Mouse (Mus musculus): ENCODE data around the gene Txnrd2. TPM values are rescaled to one million over a fixed set of nuclear protein-coding genes. Genes with fewer than 3 reads are reported as not detected.

Gene Txnrd2
- total and polyA plus RNA-seq, 3 experiments = 14.6 to 24.1 (median 22.0) TPM

GRCm38 (mm10) chr16:18383045-18383726 is 43.0 kb upstream of the Txnrd2 start:
- peaks cover 4% of the 10 kb centered on the region for H3K27me3 ChIP-seq (replicated peaks)
- H3K36me3 ChIP-seq (replicated peaks in 1 of 2; ENCODE audit: control insufficient read depth in 1 of 2, insufficient read depth in 1 of 2, low read length in 1 of 2) = no peaks in the 10 kb centered on the region
- H3K9me3 ChIP-seq (replicated peaks; ENCODE audit: low read length) = no peaks in the 10 kb centered on the region
- in situ Hi-C loops (cut with MboI; ENCODE audit: low pct_ligation_motif_present, low pct_unique_long_range_greater_than_20kb, low sequenced_read_pairs) = no loop called here
- H3K9ac ChIP-seq (ENCODE audit: insufficient read depth, low read depth) = no peak overlapping the region
- no peak overlapping the region for H3K27ac ChIP-seq (ENCODE audit: insufficient read depth, low read depth)
- no peak overlapping the region for H3K4me2 ChIP-seq (ENCODE audit: insufficient read depth, low read depth, poor library complexity, severe bottlenecking)
- dilution Hi-C loops (cut with MboI; ENCODE audit: extremely low pct_ligation_motif_present, extremely low pct_unique_long_range_greater_than_20kb, low sequenced_read_pairs) = no loop called here
- peaks cover 2 to 5% of the 10 kb centered on the region in 2 experiments; a peak in 1 of 4 replicates for H3K4me1 ChIP-seq (ENCODE audit: control insufficient read depth in 1 of 2, insufficient read depth in 2 of 2)
- DNase-seq (ENCODE audit: extremely low read depth) = no peak
- TF ChIP-seq E2F4 (IDR thresholded peaks at IDR 0.05; ENCODE audit: insufficient replicate concordance, low read depth, low read length) (no peak), BHLHE40 (IDR thresholded peaks at IDR 0.05; ENCODE audit: low read depth, low read length) (no peak), ZNF384 (IDR thresholded peaks at IDR 0.05; ENCODE audit: low read depth, low read length) (no peak), MAFK (IDR thresholded peaks at IDR 0.05; ENCODE audit: insufficient replicate concordance, low read length) (no peak), MAX (IDR thresholded peaks at IDR 0.05; ENCODE audit: low read length) (no peak), GABPA (IDR thresholded peaks at IDR 0.05; ENCODE audit: insufficient replicate concordance, low read depth, low read length) (no peak), MAZ (IDR thresholded peaks at IDR 0.05; ENCODE audit: low read depth, low read length) (no peak)
- H3K4me3 ChIP-seq (replicated peaks in 1 of 3; ENCODE audit: low read depth in 2 of 3, low read length in 2 of 3, poor library complexity in 1 of 3) = no peak overlapping the region
- no peaks in the 10 kb centered on the region for H3K79me2 ChIP-seq (replicated peaks; ENCODE audit: control insufficient read depth, extremely low read depth, insufficient read depth, poor library complexity, severe bottlenecking)

- Histone ChIP-seq H3K4me3 (replicated peaks in 1 of 3; ENCODE audit: low read depth in 2 of 3, low read length in 2 of 3, poor library complexity in 1 of 3) (no peak overlapping the region), H3K79me2 (replicated peaks; ENCODE audit: control insufficient read depth, extremely low read depth, insufficient read depth, poor library complexity, severe bottlenecking) (no peaks in the 10 kb centered on the region), H3K4me2 (ENCODE audit: insufficient read depth, low read depth, poor library complexity, severe bottlenecking) (no peak overlapping the region), H3K4me1 (ENCODE audit: control insufficient read depth in 1 of 2, insufficient read depth in 2 of 2) (peaks cover 2 to 5% of the 10 kb centered on the region in 2 experiments; a peak in 1 of 4 replicates), H3K27me3 (replicated peaks) (peaks cover 4% of the 10 kb centered on the region), H3K9me3 (replicated peaks; ENCODE audit: low read length) (no peaks in the 10 kb centered on the region), H3K36me3 (replicated peaks in 1 of 2; ENCODE audit: control insufficient read depth in 1 of 2, insufficient read depth in 1 of 2, low read length in 1 of 2) (no peaks in the 10 kb centered on the region), H3K9ac (ENCODE audit: insufficient read depth, low read depth) (no peak overlapping the region), H3K27ac (ENCODE audit: insufficient read depth, low read depth) (no peak overlapping the region)
- TF ChIP-seq JUN (IDR thresholded peaks at IDR 0.05; ENCODE audit: insufficient read depth, low read depth, low read length) = no peak
- no peak for TF ChIP-seq KAT2A (IDR thresholded peaks at IDR 0.05; ENCODE audit: insufficient replicate concordance, low read length)
- TF ChIP-seq USF1 (IDR thresholded peaks at IDR 0.05; ENCODE audit: low read depth, low read length) = no peak
- no peak for TF ChIP-seq CHD2 (IDR thresholded peaks at IDR 0.05; ENCODE audit: low read length)
- no peak for TF ChIP-seq JUND (conservative IDR thresholded peaks at IDR 0.05; ENCODE audit: low read depth, low read length)
- no peak for TF ChIP-seq TCF12 (IDR thresholded peaks at IDR 0.05; ENCODE audit: low read depth, low read length)
- no peak for TF ChIP-seq POLR2AphosphoS2 (IDR thresholded peaks at IDR 0.05; ENCODE audit: low read depth, low read length)
- no peak for TF ChIP-seq NELFE (IDR thresholded peaks at IDR 0.05; ENCODE audit: low read depth, low read length)
- no peak for TF ChIP-seq NRF1 (IDR thresholded peaks at IDR 0.05; ENCODE audit: low read depth, low read length)
- TF ChIP-seq ZNF384 (IDR thresholded peaks at IDR 0.05; ENCODE audit: low read depth, low read length) = no peak
- no peak for TF ChIP-seq RAD21 (IDR thresholded peaks at IDR 0.05; ENCODE audit: low read depth, low read length)
- no peak for TF ChIP-seq GABPA (IDR thresholded peaks at IDR 0.05; ENCODE audit: insufficient replicate concordance, low read depth, low read length)
- TF ChIP-seq POLR2A (IDR thresholded peaks at IDR 0.05; ENCODE audit: low read depth, low read length) = no peak
- TF ChIP-seq MXI1 (IDR thresholded peaks at IDR 0.05; ENCODE audit: low read depth, low read length) = no peak
- TF ChIP-seq EP300 (IDR thresholded peaks at IDR 0.05; ENCODE audit: low read length) = no peak
- no peak for TF ChIP-seq ZC3H11A (IDR thresholded peaks at IDR 0.05; ENCODE audit: low read depth, low read length)
- TF ChIP-seq CHD1 (IDR thresholded peaks at IDR 0.05; ENCODE audit: low read depth, low read length) = no peak
- TF ChIP-seq MYC (IDR thresholded peaks at IDR 0.05; ENCODE audit: low read depth, low read length) = no peak
- DNase-seq (ENCODE audit: extremely low read depth) = no peak
- in situ Hi-C loops (cut with MboI; ENCODE audit: low pct_ligation_motif_present, low pct_unique_long_range_greater_than_20kb, low sequenced_read_pairs) (no loop called here), dilution Hi-C loops (cut with MboI; ENCODE audit: extremely low pct_ligation_motif_present, extremely low pct_unique_long_range_greater_than_20kb, low sequenced_read_pairs) (no loop called here)
These were observed 42.4 kb upstream of the Txnrd2 start for GRCm38 (mm10) chr16:18383756-18384155.
